Mouse (Mus musculus) B cell, adult 2 months (primary cell): Measurements from ENCODE around the gene Ambp.

Source experiments
- DNase-seq, 2 experiments: peaks; one replicate each; pipeline ENCODE4 v3.0.0; 2022

Gene Ambp

GRCm38 (mm10) chr4:63118639-63119437 lies 35.8 kb downstream of the Ambp start:
- DNase-seq = peak; percentile 62 to 63

GRCm38 (mm10) chr4:63105651-63106050 lies 48.9 kb downstream of the Ambp start:
- DNase-seq = no peak

GRCm38 (mm10) chr4:63102025-63102424 lies 52.6 kb downstream of the Ambp start:
- no peak for DNase-seq

GRCm38 (mm10) chr4:63100478-63100877 lies 54.1 kb downstream of the Ambp start:
- DNase-seq = no peak

GRCm38 (mm10) chr4:63097603-63098002 lies 57.0 kb downstream of the Ambp start:
- no peak for DNase-seq
